Mouse (Mus musculus) midbrain, embryonic 12.5 days (tissue): ENCODE measurements around the gene Mrc2. TPM values are rescaled to one million over a fixed set of nuclear protein-coding genes. Genes with fewer than 3 reads are reported as not detected.

Experiments
- ATAC-seq: fragments of 200-750 bp; cut with Nextera tagmentation; 2 replicates; pipeline ENCODE4 v1.8.0; 2017; ENCODE audit warnings: low read depth, moderate TSS enrichment, moderate library complexity; ENCODE audit not compliant: low FRiP score
- H3K27ac ChIP-seq: fragments of 300-500 bp; sonication (generic); replicated peaks from 2 replicates; pipeline ENCODE4 v1.5.1; 2016; ENCODE audit warnings: mild to moderate bottlenecking
- H3K27me3 ChIP-seq: fragments of 300-500 bp; sonication (generic); 2 replicates; pipeline ENCODE4 v1.6.1; 2016; ENCODE audit warnings: mild to moderate bottlenecking
- H3K36me3 ChIP-seq: fragments of 300-500 bp; sonication (generic); 2 replicates; pipeline ENCODE4 v1.6.1; 2016
- H3K4me1 ChIP-seq: fragments of 300-500 bp; sonication (generic); 2 replicates; pipeline ENCODE4 v1.6.1; 2016
- H3K4me2 ChIP-seq: fragments of 300-500 bp; sonication (generic); replicated peaks from 2 replicates; pipeline ENCODE4 v1.6.1; 2016; ENCODE audit warnings: mild to moderate bottlenecking, moderate library complexity
- H3K4me3 ChIP-seq: fragments of 300-500 bp; sonication (generic); 2 replicates; pipeline ENCODE4 v1.5.1; 2016; ENCODE audit warnings: mild to moderate bottlenecking
- H3K9ac ChIP-seq: fragments of 300-500 bp; sonication (generic); replicated peaks from 2 replicates; pipeline ENCODE4 v1.6.1; 2016; ENCODE audit warnings: mild to moderate bottlenecking, moderate library complexity
- H3K9me3 ChIP-seq: fragments of 300-500 bp; sonication (generic); 2 replicates; pipeline ENCODE4 v1.6.1; 2016; ENCODE audit warnings: mild to moderate bottlenecking
- WGBS: fragments of 180-500 bp; shearing (Covaris S2); methylation state at CpG from one replicate; pipeline ENCODE4 v1.1.7; 2016; 5-methylcytosine and 5-hydroxymethylcytosine counted together
- polyA plus RNA-seq: library from polyadenylated mRNA; unstranded; fragments of >200 nt; fragmentation: Nextera tagmentation; extraction: Ambion mirVana; gene quantifications from 2 replicates; pipeline ENCODE4 v1.2.1, GENCODE M21; 2016

Mrc2 gene
- polyA plus RNA-seq, 1 experiment from 2014 or later, result 18.7 TPM

DNA sequence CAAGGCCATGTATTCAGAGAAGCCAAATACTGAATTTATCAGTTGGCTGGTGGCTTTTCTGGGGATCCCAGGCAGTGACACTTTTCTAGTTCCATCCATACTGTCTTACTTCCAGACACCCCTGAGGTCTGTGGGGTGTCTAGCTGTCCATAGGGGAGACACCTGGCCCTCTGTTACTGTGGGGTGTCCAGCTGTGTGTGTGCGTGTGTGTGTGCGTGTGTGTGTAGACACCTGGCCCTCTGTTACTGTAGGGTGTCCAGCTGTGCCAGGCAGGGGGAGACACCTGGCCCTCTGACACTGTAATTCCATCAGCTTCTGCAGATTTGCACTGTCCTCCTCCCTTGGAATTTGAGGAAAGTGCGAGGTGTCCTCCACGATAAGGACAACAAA is 61.4 kb downstream of the Mrc2 start:
- WGBS, result 93% methylated on average over 4 of the region's 4 CpGs

GRCm38 (mm10) chr11:105356301-105356700 is 63.9 kb downstream of the Mrc2 start:
- no peak overlapping the region for H3K9ac ChIP-seq
- WGBS, result 75% methylated on average over 7 of the region's 7 CpGs
- H3K4me3 ChIP-seq, result no peak overlapping the region
- H3K36me3 ChIP-seq, result no peaks in the 10 kb centered on the region
- H3K4me2 ChIP-seq, result no peak overlapping the region
- H3K9me3 ChIP-seq, result no peaks in the 10 kb centered on the region
- no peak overlapping the region for H3K27ac ChIP-seq
- peaks cover 11% of the 10 kb centered on the region for H3K27me3 ChIP-seq
- ATAC-seq, result no peak
- H3K4me1 ChIP-seq, result peaks cover 8% of the 10 kb centered on the region; the same call in 1 of the 2 replicates

More for the DNA sequence above, 61.4 kb downstream of the Mrc2 start:
- H3K27me3 ChIP-seq, result no peaks in the 10 kb centered on the region
- no peak overlapping the region for H3K27ac ChIP-seq
- H3K4me3 ChIP-seq, result no peak overlapping the region
- peaks cover 11% of the 10 kb centered on the region; the same call in 1 of the 2 replicates for H3K4me1 ChIP-seq
- no peaks in the 10 kb centered on the region for H3K9me3 ChIP-seq
- ATAC-seq, result no peak
- H3K9ac ChIP-seq, result no peak overlapping the region
- peaks cover 6% of the 10 kb centered on the region for H3K36me3 ChIP-seq
- H3K4me2 ChIP-seq, result no peak overlapping the region

DNA sequence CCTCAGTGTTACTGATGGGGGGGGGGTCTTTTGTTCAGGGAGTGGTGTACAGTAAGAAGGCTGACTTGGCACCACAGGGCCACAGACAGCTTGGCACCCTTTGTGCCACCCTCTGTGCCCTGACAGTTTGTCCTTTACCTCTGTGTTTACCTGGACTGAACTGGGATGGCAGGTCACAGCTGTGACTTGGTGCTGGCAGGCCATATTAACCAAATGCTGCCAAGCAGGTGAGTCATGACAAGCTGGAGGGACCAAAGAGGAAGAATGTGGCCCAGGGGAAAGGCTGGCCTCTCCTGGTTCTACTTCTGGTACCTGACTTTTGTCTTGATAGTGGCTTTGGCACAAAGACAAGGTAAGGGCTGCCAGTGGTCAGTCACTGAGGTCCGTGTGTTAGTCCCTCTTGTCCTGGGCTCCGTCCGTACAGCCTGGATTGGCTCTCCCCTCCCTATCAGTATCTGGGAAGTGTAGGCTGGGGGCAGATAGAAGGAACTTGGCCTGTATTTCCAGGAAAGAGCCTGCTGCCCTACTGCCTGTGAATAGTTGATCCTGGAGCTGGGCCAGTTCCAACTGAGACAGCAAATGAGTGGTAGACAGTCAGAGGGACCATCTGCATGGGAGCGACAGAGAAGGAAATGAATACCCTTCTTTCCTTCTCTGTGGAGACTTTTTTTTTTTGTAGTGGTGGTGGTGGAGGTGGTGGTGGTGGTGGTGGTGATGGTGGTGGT is 69.8 kb downstream of the Mrc2 start:
- no peak for ATAC-seq
- H3K4me2 ChIP-seq, result no peak overlapping the region
- 91% methylated on average over 4 of the region's 4 CpGs for WGBS
- peaks cover 37% of the 10 kb centered on the region for H3K27me3 ChIP-seq
- H3K4me1 ChIP-seq, result peaks cover 28% of the 10 kb centered on the region
- no peak overlapping the region for H3K4me3 ChIP-seq
- H3K36me3 ChIP-seq, result no peaks in the 10 kb centered on the region
- H3K27ac ChIP-seq, result no peak overlapping the region
- no peaks in the 10 kb centered on the region for H3K9me3 ChIP-seq
- no peak overlapping the region for H3K9ac ChIP-seq

DNA sequence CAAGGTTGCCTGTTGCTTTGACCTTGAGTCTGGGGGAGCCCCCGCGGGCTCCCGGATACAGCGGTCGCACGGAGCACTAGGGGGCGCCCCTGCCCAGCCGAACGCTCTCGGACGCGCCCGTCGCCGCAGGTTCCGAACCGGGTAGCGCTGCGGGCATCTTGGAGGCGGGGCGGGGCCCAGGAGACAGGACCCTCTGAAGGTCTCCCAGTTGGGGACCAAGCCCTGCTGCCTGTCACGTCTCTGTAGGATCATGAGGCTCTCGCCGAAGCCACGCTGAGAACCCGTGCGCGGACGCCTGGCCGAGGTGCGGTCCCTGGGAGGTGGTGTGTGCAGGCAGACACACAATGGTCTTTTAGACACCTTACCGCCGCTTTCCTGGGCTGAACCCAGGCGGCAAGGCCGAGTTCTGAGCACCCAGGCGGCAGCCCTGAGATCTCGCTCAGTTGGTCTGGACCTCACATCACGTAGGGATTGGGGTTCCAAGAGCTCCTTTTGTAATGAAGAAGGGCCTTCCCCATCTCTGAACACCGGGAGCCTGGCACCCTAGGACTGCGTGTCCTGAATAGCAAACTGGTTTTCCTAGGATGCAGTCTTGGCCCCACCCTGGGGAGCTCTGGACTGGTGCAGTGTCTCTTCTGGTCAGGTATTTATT is 70.6 kb downstream of the Mrc2 start:
- Histone ChIP-seq H3K4me2 (peak overlapping the region; percentile 80), H3K9ac (peak overlapping the region; percentile 70), H3K27me3 (peaks cover 37% of the 10 kb centered on the region), H3K9me3 (no peaks in the 10 kb centered on the region), H3K36me3 (no peaks in the 10 kb centered on the region), H3K4me1 (peaks cover 28% of the 10 kb centered on the region), H3K4me3 (peak overlapping the region; percentile 54), H3K27ac (peak overlapping the region; percentile 54)
- peak; percentile 76 for ATAC-seq
- WGBS, result 1% methylated on average over 40 of the region's 40 CpGs

- Histone ChIP-seq H3K27ac (peak overlapping the region; percentile 54), H3K9ac (peak overlapping the region; percentile 70), H3K4me2 (peak overlapping the region; percentile 80), H3K9me3 (no peaks in the 10 kb centered on the region), H3K4me3 (peak overlapping the region; percentile 54), H3K27me3 (peaks cover 37% of the 10 kb centered on the region), H3K36me3 (no peaks in the 10 kb centered on the region), H3K4me1 (peaks cover 28% of the 10 kb centered on the region)
- ATAC-seq, result peak; percentile 38
- 33% methylated on average over 12 of the region's 12 CpGs for WGBS
Observed at GRCm38 (mm10) chr11:105363598-105364385, 71.3 kb downstream of the Mrc2 start.

- Histone ChIP-seq H3K4me3 (peak overlapping the region; percentile 54; the same call in 1 of the 2 replicates), H3K36me3 (no peaks in the 10 kb centered on the region), H3K27me3 (peaks cover 37% of the 10 kb centered on the region), H3K9me3 (no peaks in the 10 kb centered on the region), H3K27ac (peak overlapping the region; percentile 54), H3K4me2 (peak overlapping the region; percentile 80), H3K4me1 (peaks cover 28% of the 10 kb centered on the region), H3K9ac (no peak overlapping the region; the same call in 1 of the 2 replicates)
- 22% methylated on average over 12 of the region's 12 CpGs for WGBS
- no peak for ATAC-seq
Observed at GRCm38 (mm10) chr11:105364386-105365065, 72.1 kb downstream of the Mrc2 start.

- Histone ChIP-seq H3K4me2 (no peak overlapping the region), H3K27ac (no peak overlapping the region)
- WGBS, result 86% methylated on average over 3 of the region's 3 CpGs
Observed at GRCm38 (mm10) chr11:105365611-105366010, 73.2 kb downstream of the Mrc2 start.

GRCm38 (mm10) chr11:105366051-105366450 is 73.6 kb downstream of the Mrc2 start:
- no peak overlapping the region for H3K4me2 ChIP-seq
- H3K4me1 ChIP-seq, result peaks cover 28% of the 10 kb centered on the region
- H3K27ac ChIP-seq, result no peak overlapping the region
- WGBS, result 75% methylated on average over 3 of the region's 4 CpGs
- no peak for ATAC-seq
- H3K4me3 ChIP-seq, result no peak overlapping the region
- H3K27me3 ChIP-seq, result peaks cover 28% of the 10 kb centered on the region
- H3K36me3 ChIP-seq, result no peaks in the 10 kb centered on the region
- H3K9me3 ChIP-seq, result no peaks in the 10 kb centered on the region
- H3K9ac ChIP-seq, result no peak overlapping the region

More at GRCm38 (mm10) chr11:105365611-105366010, 73.2 kb downstream of the Mrc2 start:
- Histone ChIP-seq H3K9me3 (no peaks in the 10 kb centered on the region), H3K36me3 (no peaks in the 10 kb centered on the region), H3K4me1 (peaks cover 28% of the 10 kb centered on the region), H3K9ac (no peak overlapping the region), H3K27me3 (peaks cover 32% of the 10 kb centered on the region), H3K4me3 (no peak overlapping the region)
- no peak for ATAC-seq

GRCm38 (mm10) chr11:105367163-105367562 is 74.7 kb downstream of the Mrc2 start:
- 92% methylated on average over 3 of the region's 3 CpGs for WGBS
- peaks cover 18% of the 10 kb centered on the region for H3K27me3 ChIP-seq
- no peak for ATAC-seq
- H3K4me3 ChIP-seq, result no peak overlapping the region
- peaks cover 28% of the 10 kb centered on the region for H3K4me1 ChIP-seq
- H3K9me3 ChIP-seq, result no peaks in the 10 kb centered on the region
- no peak overlapping the region for H3K9ac ChIP-seq
- no peak overlapping the region for H3K27ac ChIP-seq
- H3K36me3 ChIP-seq, result no peaks in the 10 kb centered on the region
- H3K4me2 ChIP-seq, result no peak overlapping the region

- WGBS, result 91% methylated on average over 5 of the region's 5 CpGs
- ATAC-seq, result no peak
Observed at GRCm38 (mm10) chr11:105368833-105369232, 76.4 kb downstream of the Mrc2 start.

DNA sequence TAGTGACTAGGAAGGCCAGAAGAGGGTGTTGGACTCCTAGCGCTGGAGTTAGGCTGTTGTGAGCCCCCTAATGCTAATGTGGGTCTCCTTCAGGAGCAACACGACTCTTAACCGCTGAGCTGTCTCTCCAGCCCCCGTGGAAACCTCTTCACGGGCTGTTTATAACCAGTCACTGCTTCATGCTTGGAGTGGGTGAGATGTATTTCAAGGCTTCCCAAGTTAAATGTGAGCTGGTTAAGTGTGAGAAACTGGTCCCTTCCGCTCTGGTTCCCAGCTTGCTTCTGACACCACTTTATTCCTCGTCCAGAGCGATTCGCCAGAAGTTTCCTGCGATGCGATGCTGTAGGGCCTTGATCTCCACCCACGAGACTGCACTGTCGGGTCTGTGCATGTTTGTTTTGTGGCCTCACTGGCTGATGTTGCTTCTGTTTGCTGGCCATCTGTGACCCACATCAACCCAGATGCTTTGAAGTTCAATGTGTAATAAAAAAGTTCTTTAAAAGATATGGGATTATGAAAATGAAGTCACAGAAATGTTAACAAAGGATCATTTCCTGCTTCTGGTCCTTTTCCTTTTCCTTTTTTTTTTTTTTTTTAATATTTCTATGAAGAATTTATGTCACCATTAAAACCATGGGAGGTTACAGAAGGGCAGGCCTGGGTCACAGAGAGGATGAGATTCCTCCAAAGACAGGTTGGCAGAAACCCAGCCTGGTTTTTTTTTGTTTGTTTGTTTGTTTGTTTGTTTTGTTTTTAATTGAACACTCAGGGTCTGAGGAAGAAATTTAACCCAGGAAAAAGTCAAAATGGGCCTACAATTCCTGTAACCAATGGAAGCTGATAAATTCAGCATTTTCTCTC is 77.3 kb downstream of the Mrc2 start:
- Histone ChIP-seq H3K36me3 (no peaks in the 10 kb centered on the region), H3K9ac (no peak overlapping the region), H3K4me2 (no peak overlapping the region), H3K9me3 (no peaks in the 10 kb centered on the region), H3K4me1 (peaks cover 11% of the 10 kb centered on the region), H3K27me3 (0 out of 2 replicates have a peak, but pooled peaks cover 6% of the 10 kb centered on the region), H3K27ac (no peak overlapping the region), H3K4me3 (no peak overlapping the region)
- WGBS, result 91% methylated on average over 12 of the region's 13 CpGs
- no peak for ATAC-seq

More at GRCm38 (mm10) chr11:105368833-105369232, 76.4 kb downstream of the Mrc2 start:
- Histone ChIP-seq H3K9ac (no peak overlapping the region), H3K4me1 (peaks cover 20% of the 10 kb centered on the region), H3K9me3 (no peaks in the 10 kb centered on the region), H3K27ac (no peak overlapping the region), H3K4me3 (no peak overlapping the region), H3K27me3 (peaks cover 8% of the 10 kb centered on the region), H3K36me3 (no peaks in the 10 kb centered on the region), H3K4me2 (no peak overlapping the region)
